Mouse (Mus musculus) spleen, postnatal 36 days (tissue): Measurements from ENCODE around the gene Mup3.
"Not testable (repeated sequence)": the region's sequence is repeated elsewhere in the genome, so short reads cannot be mapped to it uniquely, and the experiment has no call there.

Source experiments
- DNase-seq, 2 experiments: peaks; one replicate each; pipeline ENCODE4 v3.0.0; 2022; ENCODE audit warnings: low spot score in 2 of 2, mixed read lengths in 1 of 2

The Mup3 gene

GRCm38 (mm10) chr4:62087241-62087640 lies at the start of gene Mup3:
TSS of gene Mup3 (minus strand) at chr4:62087342.
- no peak for DNase-seq

GRCm38 (mm10) chr4:62133706-62134105 lies 46.6 kb upstream of the Mup3 start:
- DNase-seq = no peak

DNA sequence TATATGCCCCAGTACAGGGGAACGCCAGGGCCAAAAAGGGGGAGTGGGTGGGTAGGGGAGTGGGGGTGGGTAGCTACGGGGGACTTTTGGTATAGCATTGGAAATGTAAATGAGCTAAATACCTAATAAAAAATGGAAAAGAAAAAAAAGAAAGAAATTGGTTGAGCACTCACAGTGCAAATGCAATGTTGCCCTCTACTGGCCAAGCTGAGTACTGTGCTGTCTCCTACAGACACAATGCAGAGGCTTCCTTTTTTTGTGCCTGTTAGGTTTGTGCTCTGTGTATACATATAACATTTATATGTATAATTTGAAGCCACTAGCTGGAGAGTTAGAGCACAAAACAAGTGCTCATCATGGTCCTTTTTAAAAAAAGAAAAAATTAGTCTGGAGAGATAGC lies 16.2 kb upstream of the Mup3 start:
- DNase-seq = not testable (repeated sequence)

DNA sequence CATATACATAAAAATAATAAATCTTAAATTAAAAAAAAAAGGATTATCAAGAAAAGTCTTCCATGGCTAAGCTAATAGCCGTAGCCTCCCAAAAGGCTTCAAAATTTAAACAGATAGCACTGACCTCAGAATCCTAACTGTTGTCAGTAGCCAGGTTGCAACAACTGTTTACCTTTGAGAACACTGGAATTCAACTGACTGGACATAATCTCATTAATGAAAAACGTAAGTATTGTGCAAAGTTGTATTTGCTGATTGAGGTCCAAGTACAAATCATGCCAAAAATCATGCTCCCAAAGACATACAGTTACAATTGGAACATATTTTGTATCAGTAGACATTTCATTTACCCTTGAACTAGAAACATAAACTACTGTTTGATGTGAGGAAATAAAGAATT lies 811 bp upstream of the Mup3 start:
- no peak for DNase-seq

DNA sequence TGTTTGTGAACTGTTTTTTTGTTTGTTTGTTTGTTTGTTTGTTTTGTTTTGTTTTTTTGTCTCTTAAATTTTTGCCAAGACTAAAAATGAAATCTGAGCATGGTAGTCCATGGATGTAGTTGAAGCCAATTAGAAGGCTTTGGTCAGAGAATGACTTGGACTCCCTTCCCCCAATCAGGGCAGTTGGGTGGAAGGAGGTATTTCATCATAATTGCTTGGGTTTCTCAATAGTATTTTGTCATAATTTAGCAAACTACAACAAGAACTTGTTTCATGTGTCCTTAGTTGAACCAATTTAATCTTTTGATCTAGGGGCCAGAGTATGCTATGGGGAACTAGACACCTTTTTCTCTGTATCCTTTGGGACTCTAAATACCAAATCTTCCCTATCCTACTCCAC lies 4.4 kb downstream of the Mup3 start:
- DNase-seq = no peak

- no peak for DNase-seq
Observed at GRCm38 (mm10) chr4:62075126-62075525, 12.0 kb downstream of the Mup3 start.

DNA sequence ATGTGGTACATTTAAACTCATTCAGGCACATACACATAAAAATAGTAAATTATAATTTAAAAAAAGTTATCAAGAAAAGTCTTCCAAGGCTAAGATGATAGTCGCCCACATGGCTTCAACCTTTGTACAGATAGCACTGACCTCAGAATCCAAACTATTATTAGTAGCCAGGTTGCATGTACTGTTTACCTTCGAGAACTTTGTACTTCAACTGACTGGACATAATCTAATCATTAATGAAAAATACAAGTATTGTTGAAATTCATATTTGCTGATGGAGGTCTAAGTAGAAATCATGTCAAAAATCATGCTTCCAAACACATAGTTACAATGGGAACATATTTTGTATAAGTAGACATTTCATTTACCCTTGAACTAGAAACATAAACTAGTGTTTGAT lies 32.4 kb downstream of the Mup3 start:
- not testable (repeated sequence) for DNase-seq

DNA sequence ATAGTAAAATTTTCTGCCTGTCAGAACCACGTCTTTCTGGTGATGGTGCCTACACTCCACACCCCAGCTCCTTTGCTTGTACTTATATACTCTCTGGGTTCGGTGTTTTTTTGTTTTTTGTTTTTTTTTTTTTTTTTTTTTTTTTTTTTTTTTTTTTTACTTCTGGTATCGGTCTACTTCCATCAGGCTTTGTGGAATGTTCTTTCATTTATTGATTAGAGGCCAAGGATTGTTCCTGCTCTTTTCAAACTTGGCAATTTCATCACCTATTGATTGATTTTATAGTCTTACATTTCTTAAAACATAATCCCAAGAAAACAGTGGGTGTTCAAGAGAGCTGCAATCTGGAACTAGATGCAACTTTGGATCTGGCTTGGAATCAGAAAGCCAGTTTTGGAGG lies 33.1 kb downstream of the Mup3 start, which contains the start of gene Mup20:
TSS of gene Mup20 (minus strand) at position 101 of the 400 bp plus-strand sequence.
- DNase-seq = not testable (repeated sequence)
